Mouse (Mus musculus) forebrain, embryonic 13.5 days (tissue): ENCODE data around the gene Uvssa. TPM values are rescaled to one million over a fixed set of nuclear protein-coding genes. Genes with fewer than 3 reads are reported as not detected.

Source experiments
- ATAC-seq: fragments of 200-750 bp; cut with Nextera tagmentation; 2 replicates; pipeline ENCODE4 v1.8.0; 2017
- H3K27ac ChIP-seq: fragments of 300-500 bp; sonication (generic); 2 replicates; pipeline ENCODE4 v1.5.1; 2015; ENCODE audit warnings: inconsistent platforms, mild to moderate bottlenecking, moderate library complexity
- H3K27me3 ChIP-seq: fragments of 300-500 bp; sonication (generic); 2 replicates; pipeline ENCODE4 v1.6.1; 2015; ENCODE audit warnings: mild to moderate bottlenecking, inconsistent platforms
- H3K36me3 ChIP-seq: fragments of 300-500 bp; sonication (generic); 2 replicates; pipeline ENCODE4 v1.6.1; 2015; ENCODE audit warnings: mild to moderate bottlenecking, inconsistent platforms; ENCODE audit not compliant: poor library complexity, severe bottlenecking
- H3K4me1 ChIP-seq: fragments of 300-500 bp; sonication (generic); 2 replicates; pipeline ENCODE4 v1.6.1; 2015; ENCODE audit warnings: inconsistent platforms
- H3K4me2 ChIP-seq: fragments of 300-500 bp; sonication (generic); 2 replicates; pipeline ENCODE4 v1.6.1; 2015; ENCODE audit warnings: inconsistent platforms, mild to moderate bottlenecking, moderate library complexity
- H3K4me3 ChIP-seq: fragments of 300-500 bp; sonication (generic); 2 replicates; pipeline ENCODE4 v1.5.1; 2015; ENCODE audit warnings: mild to moderate bottlenecking, inconsistent platforms
- H3K9ac ChIP-seq: fragments of 300-500 bp; sonication (generic); 2 replicates; pipeline ENCODE4 v1.6.1; 2015; ENCODE audit warnings: mild to moderate bottlenecking, inconsistent platforms
- H3K9me3 ChIP-seq: fragments of 300-500 bp; sonication (generic); replicated peaks from 2 replicates; pipeline ENCODE4 v1.6.1; 2016; ENCODE audit warnings: inconsistent platforms
- WGBS: fragments of 180-500 bp; shearing (Covaris S2); methylation state at CpG from one replicate; pipeline ENCODE4 v1.1.7; 2015; 5-methylcytosine and 5-hydroxymethylcytosine counted together
- polyA plus RNA-seq: library from polyadenylated mRNA; unstranded; fragments of >200 nt; fragmentation: Nextera tagmentation; extraction: Ambion mirVana; gene quantifications from 2 replicates; pipeline ENCODE4 v1.2.1, GENCODE M21; 2015

Gene Uvssa
- polyA plus RNA-seq, 1 experiment from 2014 or later, result 8.0 TPM

- H3K27me3 ChIP-seq, result no peaks in the 10 kb centered on the region
- no peak overlapping the region for H3K4me3 ChIP-seq
- no peak overlapping the region for H3K27ac ChIP-seq
- no peak for ATAC-seq
- H3K9me3 ChIP-seq, result no peaks in the 10 kb centered on the region
- H3K9ac ChIP-seq, result no peak overlapping the region
- H3K4me2 ChIP-seq, result no peak overlapping the region
- 99% methylated on average over 5 of the region's 5 CpGs for WGBS
- H3K36me3 ChIP-seq, result peaks cover 12% of the 10 kb centered on the region
- 0 out of 2 replicates have a peak, but pooled peaks cover 2% of the 10 kb centered on the region for H3K4me1 ChIP-seq
These were observed 29.1 kb upstream of the Uvssa start for GRCm38 (mm10) chr5:33349205-33349604.

GRCm38 (mm10) chr5:33349706-33350105, 28.6 kb upstream of the Uvssa start:
- Histone ChIP-seq H3K4me2 (no peak overlapping the region), H3K27me3 (no peaks in the 10 kb centered on the region), H3K9ac (no peak overlapping the region), H3K9me3 (no peaks in the 10 kb centered on the region), H3K4me1 (peaks cover 2% of the 10 kb centered on the region; the same call in 1 of the 2 replicates), H3K36me3 (peaks cover 10% of the 10 kb centered on the region), H3K4me3 (no peak overlapping the region), H3K27ac (no peak overlapping the region)
- ATAC-seq, result no peak
- 96% methylated on average over 3 of the region's 4 CpGs for WGBS

- Histone ChIP-seq H3K4me2 (no peak overlapping the region), H3K9me3 (no peaks in the 10 kb centered on the region), H3K4me1 (peaks cover 2% of the 10 kb centered on the region; the same call in 1 of the 2 replicates), H3K36me3 (no peaks in the 10 kb centered on the region), H3K4me3 (no peak overlapping the region), H3K27me3 (no peaks in the 10 kb centered on the region), H3K9ac (no peak overlapping the region), H3K27ac (no peak overlapping the region)
- WGBS, result 90% methylated on average over 3 of the region's 3 CpGs
- ATAC-seq, result no peak
These were observed 26.6 kb upstream of the Uvssa start for GRCm38 (mm10) chr5:33351556-33352272.

GRCm38 (mm10) chr5:33352273-33352645, 26.1 kb upstream of the Uvssa start:
- ATAC-seq, result no peak
- Histone ChIP-seq H3K27ac (no peak overlapping the region), H3K36me3 (no peaks in the 10 kb centered on the region), H3K9ac (no peak overlapping the region), H3K9me3 (no peaks in the 10 kb centered on the region), H3K27me3 (no peaks in the 10 kb centered on the region), H3K4me3 (no peak overlapping the region), H3K4me2 (no peak overlapping the region), H3K4me1 (peaks cover 2% of the 10 kb centered on the region; the same call in 1 of the 2 replicates)
- WGBS, result 81% methylated on average over 8 of the region's 8 CpGs

GRCm38 (mm10) chr5:33353011-33353410, 25.3 kb upstream of the Uvssa start:
- no peaks in the 10 kb centered on the region for H3K27me3 ChIP-seq
- no peak overlapping the region for H3K27ac ChIP-seq
- H3K9ac ChIP-seq, result no peak overlapping the region
- H3K4me2 ChIP-seq, result no peak overlapping the region
- H3K4me3 ChIP-seq, result no peak overlapping the region
- no peaks in the 10 kb centered on the region for H3K9me3 ChIP-seq
- no peaks in the 10 kb centered on the region for H3K36me3 ChIP-seq
- ATAC-seq, result no peak
- 84% methylated on average over 3 of the region's 3 CpGs for WGBS
- H3K4me1 ChIP-seq, result peaks cover 2% of the 10 kb centered on the region; the same call in 1 of the 2 replicates

GRCm38 (mm10) chr5:33357494-33357893, 20.9 kb upstream of the Uvssa start:
- no peak for ATAC-seq
- Histone ChIP-seq H3K9me3 (no peaks in the 10 kb centered on the region), H3K4me3 (no peak overlapping the region), H3K36me3 (peaks cover 41% of the 10 kb centered on the region), H3K9ac (no peak overlapping the region), H3K27me3 (no peaks in the 10 kb centered on the region), H3K4me1 (no peaks in the 10 kb centered on the region; the same call in 1 of the 2 replicates), H3K4me2 (no peak overlapping the region), H3K27ac (no peak overlapping the region)
- WGBS, result 100% methylated on average over 1 of the region's 1 CpGs

- Histone ChIP-seq H3K27me3 (no peaks in the 10 kb centered on the region), H3K27ac (no peak overlapping the region)
These were observed 19.9 kb upstream of the Uvssa start for GRCm38 (mm10) chr5:33358467-33358866.

GRCm38 (mm10) chr5:33363263-33363662, 15.1 kb upstream of the Uvssa start:
- no peak for ATAC-seq
- WGBS, result 97% methylated on average over 5 of the region's 5 CpGs
- H3K9ac ChIP-seq, result no peak overlapping the region

More at GRCm38 (mm10) chr5:33358467-33358866, 19.9 kb upstream of the Uvssa start:
- peaks cover 51% of the 10 kb centered on the region for H3K36me3 ChIP-seq
- H3K4me3 ChIP-seq, result no peak overlapping the region
- ATAC-seq, result no peak
- no peaks in the 10 kb centered on the region; the same call in 1 of the 2 replicates for H3K4me1 ChIP-seq
- 96% methylated on average over 4 of the region's 4 CpGs for WGBS
- no peak overlapping the region for H3K9ac ChIP-seq
- no peaks in the 10 kb centered on the region for H3K9me3 ChIP-seq
- no peak overlapping the region for H3K4me2 ChIP-seq

GRCm38 (mm10) chr5:33368651-33369050, 9.7 kb upstream of the Uvssa start:
- Histone ChIP-seq H3K4me2 (no peak overlapping the region), H3K4me1 (no peaks in the 10 kb centered on the region), H3K27ac (no peak overlapping the region), H3K27me3 (no peaks in the 10 kb centered on the region), H3K9me3 (no peaks in the 10 kb centered on the region), H3K36me3 (peaks cover 100% of the 10 kb centered on the region), H3K9ac (no peak overlapping the region), H3K4me3 (no peak overlapping the region)
- no peak for ATAC-seq
- WGBS, result 87% methylated on average over 4 of the region's 4 CpGs

More at GRCm38 (mm10) chr5:33363263-33363662, 15.1 kb upstream of the Uvssa start:
- H3K4me3 ChIP-seq, result no peak overlapping the region
- H3K36me3 ChIP-seq, result peaks cover 99% of the 10 kb centered on the region
- H3K4me1 ChIP-seq, result no peaks in the 10 kb centered on the region
- H3K9me3 ChIP-seq, result no peaks in the 10 kb centered on the region
- no peak overlapping the region for H3K4me2 ChIP-seq
- H3K27me3 ChIP-seq, result no peaks in the 10 kb centered on the region
- no peak overlapping the region for H3K27ac ChIP-seq

GRCm38 (mm10) chr5:33371137-33371536, 7.2 kb upstream of the Uvssa start:
- Histone ChIP-seq H3K4me1 (no peaks in the 10 kb centered on the region), H3K4me2 (no peak overlapping the region), H3K9me3 (no peaks in the 10 kb centered on the region), H3K36me3 (peaks cover 83% of the 10 kb centered on the region), H3K27ac (no peak overlapping the region), H3K27me3 (no peaks in the 10 kb centered on the region), H3K9ac (no peak overlapping the region), H3K4me3 (no peak overlapping the region)
- no peak for ATAC-seq

GRCm38 (mm10) chr5:33371668-33372067, 6.7 kb upstream of the Uvssa start:
- Histone ChIP-seq H3K9me3 (no peaks in the 10 kb centered on the region), H3K9ac (no peak overlapping the region), H3K4me2 (no peak overlapping the region), H3K27ac (no peak overlapping the region), H3K4me3 (no peak overlapping the region), H3K27me3 (no peaks in the 10 kb centered on the region), H3K36me3 (peaks cover 78% of the 10 kb centered on the region), H3K4me1 (no peaks in the 10 kb centered on the region)
- no peak for ATAC-seq
- 96% methylated on average over 4 of the region's 4 CpGs for WGBS

- no peak overlapping the region for H3K9ac ChIP-seq
- WGBS, result 87% methylated on average over 18 of the region's 18 CpGs
- peaks cover under 1% of the 10 kb centered on the region for H3K4me1 ChIP-seq
- H3K9me3 ChIP-seq, result no peaks in the 10 kb centered on the region
- H3K36me3 ChIP-seq, result peaks cover 69% of the 10 kb centered on the region
- no peaks in the 10 kb centered on the region for H3K27me3 ChIP-seq
- H3K4me2 ChIP-seq, result no peak overlapping the region
- no peak for ATAC-seq
- H3K4me3 ChIP-seq, result no peak overlapping the region
- H3K27ac ChIP-seq, result no peak overlapping the region
These were observed 5.9 kb upstream of the Uvssa start for GRCm38 (mm10) chr5:33372331-33373038.
